Mouse (Mus musculus): ENCODE measurements around the gene Coasy.

The Coasy gene

DNA sequence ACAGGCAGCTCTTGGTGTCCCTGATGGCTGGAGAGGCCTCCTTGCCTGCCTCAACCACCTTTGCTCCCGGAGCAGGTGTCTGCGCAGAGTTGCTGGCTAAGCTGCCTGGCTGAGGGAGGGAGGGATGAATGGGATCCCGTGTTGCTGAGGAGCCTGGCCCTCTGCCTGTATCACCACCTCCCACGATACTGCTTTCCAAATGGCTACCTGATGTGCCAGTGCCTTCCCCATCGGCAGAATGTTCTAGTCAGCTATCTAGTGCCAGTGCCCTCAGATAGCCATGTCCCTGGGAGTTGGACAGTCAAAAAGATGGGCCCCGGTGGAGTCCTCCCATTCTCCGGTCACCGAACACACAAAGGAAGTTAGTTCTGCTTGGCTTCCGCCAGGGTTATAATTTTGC, 32.0 kb upstream of the Coasy start:
- Histone ChIP-seq H3K36me3 (ENCODE audit: insufficient read depth, low read length) (peaks cover 28% of the 10 kb centered on the region), H3K4me1 (replicated peaks; ENCODE audit: low read depth, low read length) (peaks cover 31% of the 10 kb centered on the region), H3K27me3 (ENCODE audit: insufficient read depth, low read length) (no peaks in the 10 kb centered on the region), H3K4me3 (replicated peaks; ENCODE audit: low read length) (no peak overlapping the region), H3K9me3 (ENCODE audit: low read length) (peaks cover 4% of the 10 kb centered on the region)
- TF ChIP-seq NANOG (IDR thresholded peaks at IDR 0.05; ENCODE audit: borderline replicate concordance, low read length) (no peak), POU5F1 (IDR thresholded peaks at IDR 0.05; ENCODE audit: borderline replicate concordance, low read length) (no peak), CTCF (conservative IDR thresholded peaks at IDR 0.05; ENCODE audit: low read length) (no peak)

DNA sequence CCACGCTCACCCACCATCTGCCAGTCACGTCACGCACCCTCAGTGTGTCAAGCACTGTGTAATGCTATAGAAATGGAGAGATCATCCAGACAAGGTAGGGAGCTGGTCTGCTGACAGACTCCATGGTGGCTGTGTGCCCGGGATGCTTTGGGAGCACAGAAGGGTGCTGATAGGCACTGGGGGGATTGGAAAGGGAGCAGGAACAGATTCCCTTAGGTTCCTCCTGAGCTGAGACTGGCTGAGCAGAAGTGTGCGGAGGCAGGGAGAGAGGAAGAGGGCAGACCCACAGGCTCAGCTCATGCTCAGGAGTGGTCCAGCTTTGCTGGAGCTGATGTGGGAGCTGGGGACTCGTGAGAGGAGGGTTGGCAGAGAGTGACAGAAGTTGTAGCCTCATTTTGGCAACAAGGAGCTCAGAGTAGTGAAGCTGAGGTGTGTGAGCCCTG, 31.3 kb upstream of the Coasy start:
- Histone ChIP-seq H3K27me3 (ENCODE audit: insufficient read depth, low read length) (no peaks in the 10 kb centered on the region), H3K36me3 (ENCODE audit: insufficient read depth, low read length) (peaks cover 21% of the 10 kb centered on the region), H3K9me3 (ENCODE audit: low read length) (peaks cover 4% of the 10 kb centered on the region), H3K4me1 (replicated peaks; ENCODE audit: low read depth, low read length) (peaks cover 36% of the 10 kb centered on the region), H3K4me3 (replicated peaks; ENCODE audit: low read length) (no peak overlapping the region)
- TF ChIP-seq NANOG (IDR thresholded peaks at IDR 0.05; ENCODE audit: borderline replicate concordance, low read length), result no peak
- no peak for TF ChIP-seq POU5F1 (IDR thresholded peaks at IDR 0.05; ENCODE audit: borderline replicate concordance, low read length)
- TF ChIP-seq CTCF (conservative IDR thresholded peaks at IDR 0.05; ENCODE audit: low read length), result no peak

GRCm38 (mm10) chr11:101051617-101052016, 30.7 kb upstream of the Coasy start:
- TF ChIP-seq POU5F1 (IDR thresholded peaks at IDR 0.05; ENCODE audit: borderline replicate concordance, low read length), result no peak
- TF ChIP-seq CTCF (conservative IDR thresholded peaks at IDR 0.05; ENCODE audit: low read length), result no peak
- Histone ChIP-seq H3K9me3 (ENCODE audit: low read length) (peaks cover 4% of the 10 kb centered on the region), H3K4me1 (replicated peaks; ENCODE audit: low read depth, low read length) (peaks cover 36% of the 10 kb centered on the region), H3K36me3 (ENCODE audit: insufficient read depth, low read length) (peaks cover 19% of the 10 kb centered on the region), H3K27me3 (ENCODE audit: insufficient read depth, low read length) (no peaks in the 10 kb centered on the region), H3K4me3 (replicated peaks; ENCODE audit: low read length) (no peak overlapping the region)

DNA sequence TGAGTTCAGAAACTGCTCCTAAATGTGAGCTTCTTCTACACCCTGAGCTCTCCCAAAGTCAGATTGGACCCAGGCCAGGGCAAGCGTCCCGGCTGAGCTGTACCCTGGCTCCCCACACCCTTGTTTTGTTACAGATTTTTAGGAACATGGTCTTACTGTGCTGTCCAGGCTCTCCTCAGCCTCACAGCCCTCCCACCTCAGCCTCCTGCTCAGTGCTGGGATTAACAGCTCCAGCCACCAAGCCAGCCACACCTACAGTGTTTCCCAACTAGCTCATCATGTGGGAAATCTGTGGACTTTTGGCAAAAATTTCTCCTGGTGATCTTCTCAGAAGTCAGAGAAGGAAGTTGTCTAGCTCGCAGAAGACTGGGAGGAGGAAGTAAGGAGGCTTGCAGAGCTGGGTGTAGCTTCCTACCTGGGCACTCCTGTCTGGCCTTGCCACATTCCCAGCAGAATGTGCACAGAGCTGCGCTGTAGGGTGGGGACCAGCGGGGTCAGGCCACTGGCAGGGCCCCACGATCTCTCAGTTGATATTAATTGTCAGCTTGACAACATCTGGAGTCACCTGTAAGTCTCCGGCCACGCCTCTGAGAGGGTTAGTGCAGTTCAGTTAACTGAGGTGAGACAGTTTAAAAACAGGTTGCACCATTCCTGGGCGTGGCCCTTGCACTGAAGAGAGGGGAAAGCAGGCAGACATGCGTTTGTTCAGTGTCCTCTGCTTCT, 29.5 kb upstream of the Coasy start:
- Histone ChIP-seq H3K4me1 (replicated peaks; ENCODE audit: low read depth, low read length) (peaks cover 45% of the 10 kb centered on the region), H3K9me3 (ENCODE audit: low read length) (peaks cover 4% of the 10 kb centered on the region), H3K27me3 (ENCODE audit: insufficient read depth, low read length) (no peaks in the 10 kb centered on the region), H3K4me3 (replicated peaks; ENCODE audit: low read length) (no peak overlapping the region), H3K36me3 (ENCODE audit: insufficient read depth, low read length) (peaks cover 19% of the 10 kb centered on the region)
- TF ChIP-seq CTCF (conservative IDR thresholded peaks at IDR 0.05; ENCODE audit: low read length) (no peak), POU5F1 (IDR thresholded peaks at IDR 0.05; ENCODE audit: borderline replicate concordance, low read length) (no peak), NANOG (IDR thresholded peaks at IDR 0.05; ENCODE audit: borderline replicate concordance, low read length) (no peak)

GRCm38 (mm10) chr11:101053974-101054373, 28.4 kb upstream of the Coasy start:
- TF ChIP-seq NANOG (IDR thresholded peaks at IDR 0.05; ENCODE audit: borderline replicate concordance, low read length) (no peak), POU5F1 (IDR thresholded peaks at IDR 0.05; ENCODE audit: borderline replicate concordance, low read length) (no peak), CTCF (conservative IDR thresholded peaks at IDR 0.05; ENCODE audit: low read length) (peak; percentile 97)

GRCm38 (mm10) chr11:101055418-101055817, 26.9 kb upstream of the Coasy start:
- Histone ChIP-seq H3K4me3 (replicated peaks; ENCODE audit: low read length) (peak overlapping the region; percentile 33), H3K27me3 (ENCODE audit: insufficient read depth, low read length) (no peaks in the 10 kb centered on the region), H3K4me1 (replicated peaks; ENCODE audit: low read depth, low read length) (peaks cover 68% of the 10 kb centered on the region), H3K36me3 (ENCODE audit: insufficient read depth, low read length) (peaks cover 8% of the 10 kb centered on the region; the same call in 1 of the 2 replicates), H3K9me3 (ENCODE audit: low read length) (peaks cover 4% of the 10 kb centered on the region)
- TF ChIP-seq CTCF (conservative IDR thresholded peaks at IDR 0.05; ENCODE audit: low read length) (no peak), NANOG (IDR thresholded peaks at IDR 0.05; ENCODE audit: borderline replicate concordance, low read length) (no peak)

More at GRCm38 (mm10) chr11:101053974-101054373, 28.4 kb upstream of the Coasy start:
- H3K4me3 ChIP-seq (replicated peaks; ENCODE audit: low read length), result no peak overlapping the region
- H3K36me3 ChIP-seq (ENCODE audit: insufficient read depth, low read length), result peaks cover 15% of the 10 kb centered on the region
- peaks cover 53% of the 10 kb centered on the region for H3K4me1 ChIP-seq (replicated peaks; ENCODE audit: low read depth, low read length)
- H3K27me3 ChIP-seq (ENCODE audit: insufficient read depth, low read length), result no peaks in the 10 kb centered on the region
- peaks cover 4% of the 10 kb centered on the region for H3K9me3 ChIP-seq (ENCODE audit: low read length)

DNA sequence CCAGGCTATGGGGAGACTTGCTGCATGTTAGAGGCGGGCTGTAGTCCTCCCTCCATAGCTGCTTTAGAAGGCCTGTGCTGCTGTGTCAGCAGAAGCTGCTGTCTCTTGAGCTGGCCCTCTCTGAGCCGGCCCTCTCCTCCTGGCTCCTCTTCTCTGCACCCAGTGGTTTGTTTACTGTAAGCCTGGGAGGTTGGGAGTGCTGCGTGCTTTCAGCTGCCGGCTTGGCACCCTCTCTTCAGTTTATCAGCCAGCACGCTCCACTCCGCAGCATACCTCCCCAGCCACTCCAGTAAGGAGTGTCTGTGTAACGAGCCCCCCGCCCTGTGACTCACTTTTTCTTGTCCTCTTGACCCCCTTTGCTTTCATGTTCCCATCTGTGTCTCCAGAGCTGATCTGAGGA, 25.5 kb upstream of the Coasy start:
- Histone ChIP-seq H3K9me3 (ENCODE audit: low read length) (peaks cover 4% of the 10 kb centered on the region), H3K4me1 (replicated peaks; ENCODE audit: low read depth, low read length) (peaks cover 77% of the 10 kb centered on the region), H3K36me3 (ENCODE audit: insufficient read depth, low read length) (peaks cover 4% of the 10 kb centered on the region; the same call in 1 of the 2 replicates), H3K4me3 (replicated peaks; ENCODE audit: low read length) (peak overlapping the region; percentile 17; the same call in 1 of the 2 replicates), H3K27me3 (ENCODE audit: insufficient read depth, low read length) (no peaks in the 10 kb centered on the region)
- TF ChIP-seq CTCF (conservative IDR thresholded peaks at IDR 0.05; ENCODE audit: low read length) (0 out of 2 replicates have a peak, but pooled peaks have one; percentile 1), NANOG (IDR thresholded peaks at IDR 0.05; ENCODE audit: borderline replicate concordance, low read length) (no peak)

DNA sequence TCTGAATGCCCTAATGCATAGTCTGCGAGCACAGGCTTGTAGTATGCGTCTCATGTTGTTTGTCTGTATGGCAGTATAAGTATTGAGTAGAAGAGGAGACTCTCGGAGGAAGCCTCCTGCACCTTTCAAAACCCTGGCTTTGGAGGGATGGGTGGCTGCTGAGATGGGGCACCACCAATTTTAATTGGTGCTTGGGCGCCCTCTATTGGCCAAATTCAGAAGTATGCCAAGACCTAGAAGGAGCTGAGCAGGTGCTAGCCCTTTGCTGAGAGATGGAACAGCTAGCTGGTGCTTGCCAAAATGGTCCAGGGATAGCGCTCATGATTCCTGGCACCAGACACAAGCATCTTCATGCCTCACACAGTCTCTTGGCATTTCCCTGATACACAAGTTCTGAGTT, 24.5 kb upstream of the Coasy start:
- H3K27me3 ChIP-seq (ENCODE audit: insufficient read depth, low read length), result no peaks in the 10 kb centered on the region
- H3K36me3 ChIP-seq (ENCODE audit: insufficient read depth, low read length), result peaks cover 9% of the 10 kb centered on the region; the same call in 1 of the 2 replicates
- no peak for TF ChIP-seq NANOG (IDR thresholded peaks at IDR 0.05; ENCODE audit: borderline replicate concordance, low read length)
- peak; percentile 75 for TF ChIP-seq CTCF (conservative IDR thresholded peaks at IDR 0.05; ENCODE audit: low read length)
- TF ChIP-seq POU5F1 (IDR thresholded peaks at IDR 0.05; ENCODE audit: borderline replicate concordance, low read length), result no peak
- peaks cover 83% of the 10 kb centered on the region for H3K4me1 ChIP-seq (replicated peaks; ENCODE audit: low read depth, low read length)
- H3K9me3 ChIP-seq (ENCODE audit: low read length), result peaks cover 4% of the 10 kb centered on the region
- H3K4me3 ChIP-seq (replicated peaks; ENCODE audit: low read length), result peak overlapping the region; percentile 17; the same call in 1 of the 2 replicates
